Mouse (Mus musculus) neutrophil, adult 65 days (primary cell): ENCODE data around the gene Fxn. TPM values are rescaled to one million over a fixed set of nuclear protein-coding genes. Genes with fewer than 3 reads are reported as not detected.

ENCODE experiments used
- total RNA-seq: library from RNA; stranded (reverse); gene quantifications from 2 replicates; pipeline ENCODE4 v1.2.4, GENCODE M21; 2023

The Fxn gene
- 5.3 and 6.1 TPM in 2 replicates for total RNA-seq

GRCm38 (mm10) chr19:24280601-24281228 lies at the start of gene Fxn:
TSS of gene Fxn (minus strand) at chr19:24280605.

GRCm38 (mm10) chr19:24224500-24225304 lies 55.7 kb downstream of the Fxn start, which contains the start of gene Tjp2:
TSS of gene Tjp2 (minus strand) at chr19:24225030.

Other genes with a start within 250 kb of the Fxn start
- gene Fam189a2, start 249.6 kb downstream of the Fxn start, total RNA-seq, result not detected in 2 replicates
- 1.3 and 2.5 TPM in 2 replicates for gene Tjp2, start 55.6 kb downstream of the Fxn start, total RNA-seq
- 37.6 and 38.5 TPM in 2 replicates for gene Fam122a, start 196.8 kb upstream of the Fxn start, total RNA-seq